Mouse (Mus musculus) lung, postnatal 0 days (tissue): ENCODE measurements around the gene Ikzf4.

Source experiments
- CTCF ChIP-seq: IDR thresholded peaks from 2 replicates; pipeline ENCODE4 v1.5.1; 2016; ENCODE audit warnings: antibody characterized with exemption, mild to moderate bottlenecking
- EP300 ChIP-seq: IDR thresholded peaks from 2 replicates; pipeline ENCODE4 v1.6.1; 2016; ENCODE audit warnings: antibody characterized with exemption, mild to moderate bottlenecking, control low read depth

- TF ChIP-seq CTCF (no peak), EP300 (no peak)
Observed at GRCm38 (mm10) chr10:128583644-128584043, 62.1 kb downstream of the Ikzf4 start.
